Mouse (Mus musculus): Measurements from ENCODE around the gene Tubb5.

DNA sequence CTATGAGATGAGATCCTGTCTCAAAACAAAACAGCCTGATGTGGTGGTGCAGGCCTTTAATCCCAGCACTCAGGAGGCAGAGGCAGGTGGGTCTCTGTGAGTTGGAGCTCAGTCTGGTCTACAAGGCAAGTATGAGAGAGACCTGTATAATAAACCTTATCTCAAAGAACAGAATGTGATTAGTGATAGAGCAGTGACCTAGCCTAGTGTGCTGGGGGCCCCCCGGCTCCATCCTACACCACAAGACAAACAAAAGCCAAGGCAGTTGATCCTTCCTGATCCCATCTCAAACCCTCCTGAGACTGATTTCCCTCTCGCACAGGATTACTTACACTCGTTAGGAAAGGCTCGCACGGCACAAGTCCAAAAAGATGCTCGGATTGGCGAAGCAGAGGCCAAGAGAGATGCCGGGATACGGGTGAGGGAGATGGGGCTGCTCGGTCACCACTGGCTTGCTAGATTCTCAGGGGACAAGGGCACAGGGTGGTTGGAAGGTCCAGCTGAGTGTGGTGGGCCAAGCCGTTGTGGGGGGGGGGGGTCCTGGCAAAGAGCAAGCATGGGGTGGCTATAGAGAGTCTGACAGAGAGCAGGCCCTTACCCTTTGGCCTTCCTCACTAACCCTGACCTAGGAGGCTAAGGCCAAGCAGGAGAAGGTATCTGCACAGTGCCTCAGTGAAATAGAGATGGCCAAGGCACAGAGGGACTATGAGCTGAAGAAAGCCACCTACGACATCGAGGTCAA lies 12.8 kb downstream of the Tubb5 start:
- TF ChIP-seq POLR2A (IDR thresholded peaks at IDR 0.05; ENCODE audit: borderline replicate concordance, extremely low read depth, insufficient read depth, insufficient read length, poor library complexity, severe bottlenecking) = no peak
- no peak for TF ChIP-seq CTCF (IDR thresholded peaks at IDR 0.05; ENCODE audit: borderline replicate concordance, extremely low read depth, insufficient read depth, insufficient read length)

All from brain, embryonic 14.5 days (tissue).